Comparison of ENCODE assay signal across 7 mouse cellular contexts in the genomic region with DNA sequence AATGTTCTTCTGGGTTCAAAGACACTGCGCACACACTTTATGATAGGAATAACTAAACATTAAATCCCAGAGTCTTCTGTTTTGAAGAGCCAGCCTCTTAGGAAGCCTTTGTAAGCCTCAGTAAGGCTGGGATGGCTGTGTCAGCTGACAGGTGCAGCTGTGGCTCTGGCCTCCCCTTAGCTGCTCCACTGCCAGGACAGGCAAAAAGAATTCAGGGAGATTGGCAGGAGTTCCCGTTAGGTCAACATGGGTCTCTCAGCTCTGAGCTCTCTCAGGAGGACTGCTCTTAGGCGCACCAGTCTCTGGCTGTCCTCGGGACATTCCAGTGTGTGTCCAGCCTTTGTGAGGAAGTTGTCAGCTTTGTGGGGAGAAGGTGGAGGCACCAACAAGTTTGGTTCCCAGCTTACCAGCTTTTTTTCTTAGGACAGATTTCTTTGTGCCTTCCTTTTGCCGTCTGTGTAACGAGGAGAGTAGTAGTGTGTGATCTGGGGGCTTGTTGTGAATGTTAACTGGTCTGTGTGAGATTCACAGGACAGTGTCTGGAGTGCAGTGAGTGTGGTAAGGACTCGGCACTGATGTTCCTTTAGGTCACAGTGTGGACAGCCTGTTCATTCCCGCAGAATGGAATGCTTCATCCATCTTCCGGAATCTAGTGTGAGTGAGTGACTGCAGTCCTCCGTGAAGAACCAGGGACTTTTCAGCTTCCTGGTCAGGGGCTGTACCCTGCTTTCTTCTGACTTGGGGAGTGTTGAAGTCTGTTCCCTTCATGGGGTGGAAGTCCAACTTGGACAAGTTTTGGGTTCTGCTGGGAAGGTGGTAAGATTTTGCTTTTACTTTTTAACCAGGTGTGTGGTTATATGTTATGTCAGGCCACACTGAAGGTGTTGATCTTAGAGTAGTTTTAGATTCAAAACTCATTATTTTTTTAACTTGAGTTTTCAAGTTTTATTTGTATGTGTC. TPM values are rescaled to one million over a fixed set of nuclear protein-coding genes. Genes with fewer than 3 reads are reported as not detected.
DNase-seq lines count a peak whose midpoint lies in the region; ATAC-seq and TF ChIP-seq lines count a peak whose summit lies in the region.

No protein-coding gene starts in this region.

- peak overlapping the region; percentile 50; the same call in 1 of the 2 replicates for H3K27ac ChIP-seq in intestine, postnatal 0 days (ENCODE audit: low read depth, low read length)
- H3K27ac ChIP-seq in macrophage = peak overlapping the region; percentile 95
- H3K27ac ChIP-seq in left cerebral cortex, adult 2 months = no peak overlapping the region

- no peaks in the 10 kb centered on the region for H3K36me3 ChIP-seq in intestine, postnatal 0 days (ENCODE audit: control insufficient read depth, insufficient read depth)
- no peaks in the 10 kb centered on the region for H3K36me3 ChIP-seq in macrophage (ENCODE audit: inconsistent target)

- no peaks in the 10 kb centered on the region for H3K27me3 ChIP-seq in intestine, postnatal 0 days (replicated peaks; ENCODE audit: control insufficient read depth, insufficient read depth, low read length)

- no peak overlapping the region for H3K4me3 ChIP-seq in intestine, postnatal 0 days (ENCODE audit: low read depth, low read length)
- no peak overlapping the region; the same call in 1 of the 2 replicates for H3K4me3 ChIP-seq in macrophage (ENCODE audit: inconsistent target)
- no peak overlapping the region for H3K4me3 ChIP-seq in left cerebral cortex, adult 2 months

- intact Hi-C loops in gastrocnemius, postnatal 14 days (cut with DNase I; ENCODE audit: low total_unique reads) = no loop called here
- intact Hi-C loops in left cerebral cortex, adult 2 months (cut with DNase I) = no loop called here

- no peak overlapping the region for H3K4me2 ChIP-seq in intestine, postnatal 0 days (replicated peaks; ENCODE audit: low read depth)

- peaks cover 100% of the 10 kb centered on the region for H3K79me2 ChIP-seq in macrophage (ENCODE audit: inconsistent target)

- no peak overlapping the region for H3K9ac ChIP-seq in intestine, postnatal 0 days (ENCODE audit: low read depth, low read length)

- H3K9me3 ChIP-seq in intestine, postnatal 0 days (ENCODE audit: control insufficient read depth) = no peaks in the 10 kb centered on the region

- H3K4me1 ChIP-seq in intestine, postnatal 0 days (replicated peaks; ENCODE audit: control insufficient read depth, insufficient read depth, low read length) = peaks cover 12% of the 10 kb centered on the region; the same call in 1 of the 2 replicates

- WGBS in intestine, postnatal 0 days = 52% methylated on average over 10 of the region's 10 CpGs
- WGBS in macrophage (ENCODE audit: missing documents) = 55% methylated on average over 10 of the region's 10 CpGs

- ATAC-seq in intestine, postnatal 0 days = no peak

- peak; percentile 44 for DNase-seq in embryo, embryonic 9.5 days (ENCODE audit: extremely low spot score)
- peak; percentile 64 for DNase-seq in gastrocnemius, postnatal 14 days
- no peak for DNase-seq in layer of hippocampus, adult 9-11 months
- DNase-seq in left cerebral cortex, adult 2 months (ENCODE audit: extremely low spot score in 1 of 2, low spot score in 2 of 2) = no peak
- DNase-seq in layer of hippocampus, adult 8-10 months (ENCODE audit: low spot score in 2 of 2) = no peak

- no peak for TF ChIP-seq CTCF in intestine, postnatal 0 days (IDR thresholded peaks at IDR 0.05; ENCODE audit: low read depth)
- no peak for TF ChIP-seq CTCF in left cerebral cortex, adult 2 months (IDR thresholded peaks at IDR 0.05)

RNA-seq across cellular contexts. Expression of a gene that starts 12.9 kb away (rescaled TPM):
- 10 to 100 TPM; 19.0 to 21.1 TPM for total RNA-seq in gastrocnemius, postnatal 14 days (2021)
- 4.9 and 5.1 TPM in 2 replicates for polyA plus RNA-seq in intestine, postnatal 0 days (2015; fragmentation: Nextera tagmentation; extraction: Ambion mirVana)
- total RNA-seq in macrophage (2018; cell fraction: chromatin; rRNA removed) = 100 to 1,000 TPM; 149 to 777 (median 273) TPM
- total RNA-seq in macrophage (2018; cell fraction: cytosol; rRNA removed) = 100 to 1,000 TPM in 12 of 26 experiments, 10 to 100 TPM in 14; 46.8 to 165 (median 96.1) TPM
- total RNA-seq in macrophage (2018; cell fraction: nucleus; rRNA removed) = 100 to 1,000 TPM; 125 to 657 (median 257) TPM
- 21.9 to 74.1 TPM (median 33.4 TPM) in 3 replicates for polyA plus RNA-seq in macrophage (2018)
- 10 to 100 TPM; 13.7 to 14.6 TPM for total RNA-seq in left cerebral cortex, adult 2 months (2021)
- 10 to 100 TPM; 22.9 to 29.1 (median 26.8) TPM for total RNA-seq in layer of hippocampus, adult 8-10 months (2022)

Comparison
In these comparisons a context has a peak if more than half of its experiments do, and no peak if none do; other contexts are left out.
1. DNase-seq: peak in embryo, embryonic 9.5 days (single experiment) and gastrocnemius, postnatal 14 days (single experiment); none in layer of hippocampus, adult 9-11 months (single experiment), left cerebral cortex, adult 2 months (0 of 2) and layer of hippocampus, adult 8-10 months (0 of 2).